Mouse (Mus musculus) heart, embryonic 13.5 days (tissue): ENCODE measurements around the gene Rhou. TPM values are rescaled to one million over a fixed set of nuclear protein-coding genes. Genes with fewer than 3 reads are reported as not detected.
"Not testable (repeated sequence)": the region's sequence is repeated elsewhere in the genome, so short reads cannot be mapped to it uniquely, and the experiment has no call there.

Source experiments
- ATAC-seq: fragments of 200-750 bp; cut with Nextera tagmentation; 2 replicates; pipeline ENCODE4 v1.8.0; 2017; ENCODE audit warnings: moderate TSS enrichment; ENCODE audit not compliant: insufficient number of reproducible peaks, low FRiP score, low TSS enrichment; ENCODE audit errors: extremely low read depth
- H3K27ac ChIP-seq: fragments of 300-500 bp; sonication (generic); replicated peaks from 2 replicates; pipeline ENCODE4 v1.5.1; 2015; ENCODE audit warnings: moderate library complexity, mild to moderate bottlenecking, inconsistent platforms
- H3K27me3 ChIP-seq: fragments of 300-500 bp; sonication (generic); replicated peaks from 2 replicates; pipeline ENCODE4 v1.6.1; 2015; ENCODE audit warnings: mild to moderate bottlenecking, inconsistent platforms
- H3K36me3 ChIP-seq: fragments of 300-500 bp; sonication (generic); 2 replicates; pipeline ENCODE4 v1.6.1; 2015; ENCODE audit warnings: mild to moderate bottlenecking, inconsistent platforms
- H3K4me1 ChIP-seq: fragments of 300-500 bp; sonication (generic); 2 replicates; pipeline ENCODE4 v1.6.1; 2015; ENCODE audit warnings: inconsistent platforms
- H3K4me2 ChIP-seq: fragments of 300-500 bp; sonication (generic); 2 replicates; pipeline ENCODE4 v1.6.1; 2015; ENCODE audit warnings: inconsistent platforms, mild to moderate bottlenecking, moderate library complexity
- H3K4me3 ChIP-seq: fragments of 300-500 bp; sonication (generic); 2 replicates; pipeline ENCODE4 v1.5.1; 2015; ENCODE audit warnings: moderate library complexity, mild to moderate bottlenecking, inconsistent platforms
- H3K9ac ChIP-seq: fragments of 300-500 bp; sonication (generic); 2 replicates; pipeline ENCODE4 v1.6.1; 2015; ENCODE audit warnings: inconsistent platforms, mild to moderate bottlenecking, moderate library complexity
- H3K9me3 ChIP-seq: fragments of 300-500 bp; sonication (generic); 2 replicates; pipeline ENCODE4 v1.6.1; 2016; ENCODE audit warnings: inconsistent platforms
- WGBS: fragments of 180-500 bp; shearing (Covaris S2); methylation state at CpG from one replicate; pipeline ENCODE4 v1.1.7; 2015; ENCODE audit warnings: mixed read lengths; 5-methylcytosine and 5-hydroxymethylcytosine counted together
- polyA plus RNA-seq: library from polyadenylated mRNA; unstranded; fragments of >200 nt; fragmentation: Nextera tagmentation; extraction: Ambion mirVana; gene quantifications from 2 replicates; pipeline ENCODE4 v1.2.1, GENCODE M21; 2015

Gene Rhou
- polyA plus RNA-seq, 1 experiment from 2014 or later: 7.1 TPM

DNA sequence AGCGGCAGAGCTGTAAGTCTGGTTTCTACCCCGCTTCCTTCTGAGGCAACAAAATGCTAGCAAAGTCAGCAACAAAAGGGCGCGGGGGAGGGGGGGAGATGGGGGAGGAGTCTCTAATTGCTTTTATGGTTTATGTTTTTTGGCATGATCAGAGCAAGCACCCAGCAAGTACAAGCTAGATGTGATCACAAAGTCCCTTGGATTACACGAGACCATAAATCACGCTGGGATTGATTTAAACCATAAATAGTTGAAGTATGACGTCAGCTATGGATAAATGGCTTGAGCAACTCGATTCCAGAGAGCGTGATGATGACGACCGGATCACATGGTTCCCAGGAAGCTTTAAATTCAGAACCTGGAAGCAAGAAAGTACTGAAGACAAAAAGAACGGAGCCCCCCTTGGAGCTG lies 22.9 kb upstream of the Rhou start:
- peaks cover 39% of the 10 kb centered on the region for H3K27me3 ChIP-seq
- H3K36me3 ChIP-seq: no peaks in the 10 kb centered on the region
- WGBS: 27% methylated on average over 12 of the region's 12 CpGs
- no peaks in the 10 kb centered on the region for H3K9me3 ChIP-seq
- no peak overlapping the region for H3K27ac ChIP-seq
- 0 out of 2 replicates have a peak overlapping the region, but pooled peaks have one; percentile 37 for H3K9ac ChIP-seq
- peak overlapping the region; percentile 32 for H3K4me3 ChIP-seq
- ATAC-seq: no peak
- H3K4me1 ChIP-seq: peaks cover 25% of the 10 kb centered on the region
- H3K4me2 ChIP-seq: peak overlapping the region; percentile 60

- H3K36me3 ChIP-seq, H3K27ac ChIP-seq, H3K9ac ChIP-seq, ATAC-seq, H3K4me2 ChIP-seq, H3K4me3 ChIP-seq, H3K9me3 ChIP-seq: not testable (repeated sequence)
- Histone ChIP-seq H3K4me1 (peaks cover 25% of the 10 kb centered on the region), H3K27me3 (peaks cover 31% of the 10 kb centered on the region)
- WGBS: 65% methylated on average over 3 of the region's 3 CpGs
Observed at GRCm38 (mm10) chr8:123631746-123632145, 22.0 kb upstream of the Rhou start.

DNA sequence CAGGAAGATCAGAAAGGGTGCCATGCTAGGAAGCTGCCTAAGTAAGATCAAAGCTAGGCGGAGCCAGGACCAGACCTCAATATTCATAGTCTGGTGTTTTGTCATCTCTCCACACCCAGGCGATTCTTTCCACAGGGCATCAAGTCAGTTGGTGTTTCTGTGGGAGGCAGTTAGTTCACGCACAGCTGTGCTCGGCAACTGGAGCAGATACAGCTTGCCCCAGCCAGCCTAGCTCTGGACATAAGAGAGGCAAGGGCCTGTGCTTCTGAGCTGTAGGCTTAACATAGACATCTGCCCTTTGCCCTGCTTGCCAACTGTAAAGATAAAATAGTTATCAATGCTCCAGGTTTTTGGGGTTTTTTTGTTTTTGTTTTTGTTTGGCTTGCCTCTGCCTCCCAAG lies 21.5 kb upstream of the Rhou start:
- Histone ChIP-seq H3K4me1 (peaks cover 25% of the 10 kb centered on the region), H3K4me3 (no peak overlapping the region), H3K9me3 (no peaks in the 10 kb centered on the region), H3K27ac (no peak overlapping the region), H3K4me2 (no peak overlapping the region), H3K9ac (no peak overlapping the region), H3K36me3 (no peaks in the 10 kb centered on the region), H3K27me3 (peaks cover 26% of the 10 kb centered on the region)
- no peak for ATAC-seq
- WGBS: 68% methylated on average over 4 of the region's 4 CpGs

DNA sequence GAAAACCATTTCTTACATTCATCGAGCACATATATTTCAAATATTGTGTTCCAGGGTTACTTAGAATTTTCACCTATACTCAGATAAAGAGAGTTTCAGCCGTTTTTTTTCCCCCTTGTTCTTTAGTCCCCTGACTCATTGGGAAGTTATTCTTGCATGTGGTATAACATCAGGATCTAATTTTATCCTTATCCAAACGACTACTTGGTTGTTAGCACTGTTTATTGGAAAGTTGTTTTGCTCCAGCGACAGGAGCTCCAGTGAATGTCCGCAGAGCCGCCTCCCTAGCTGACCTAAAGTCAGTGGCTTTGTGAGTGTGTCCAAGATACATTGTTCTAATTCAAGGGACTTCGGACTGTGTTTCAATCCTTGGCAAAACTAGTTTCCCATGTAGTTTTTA lies 19.9 kb upstream of the Rhou start:
- H3K4me3 ChIP-seq: no peak overlapping the region
- H3K27ac ChIP-seq: peak overlapping the region; percentile 61
- H3K4me1 ChIP-seq: peaks cover 20% of the 10 kb centered on the region
- 47% methylated on average over 7 of the region's 7 CpGs for WGBS
- no peak for ATAC-seq
- H3K9ac ChIP-seq: no peak overlapping the region
- peaks cover 18% of the 10 kb centered on the region for H3K27me3 ChIP-seq
- no peak overlapping the region for H3K4me2 ChIP-seq
- no peaks in the 10 kb centered on the region for H3K9me3 ChIP-seq
- H3K36me3 ChIP-seq: no peaks in the 10 kb centered on the region

DNA sequence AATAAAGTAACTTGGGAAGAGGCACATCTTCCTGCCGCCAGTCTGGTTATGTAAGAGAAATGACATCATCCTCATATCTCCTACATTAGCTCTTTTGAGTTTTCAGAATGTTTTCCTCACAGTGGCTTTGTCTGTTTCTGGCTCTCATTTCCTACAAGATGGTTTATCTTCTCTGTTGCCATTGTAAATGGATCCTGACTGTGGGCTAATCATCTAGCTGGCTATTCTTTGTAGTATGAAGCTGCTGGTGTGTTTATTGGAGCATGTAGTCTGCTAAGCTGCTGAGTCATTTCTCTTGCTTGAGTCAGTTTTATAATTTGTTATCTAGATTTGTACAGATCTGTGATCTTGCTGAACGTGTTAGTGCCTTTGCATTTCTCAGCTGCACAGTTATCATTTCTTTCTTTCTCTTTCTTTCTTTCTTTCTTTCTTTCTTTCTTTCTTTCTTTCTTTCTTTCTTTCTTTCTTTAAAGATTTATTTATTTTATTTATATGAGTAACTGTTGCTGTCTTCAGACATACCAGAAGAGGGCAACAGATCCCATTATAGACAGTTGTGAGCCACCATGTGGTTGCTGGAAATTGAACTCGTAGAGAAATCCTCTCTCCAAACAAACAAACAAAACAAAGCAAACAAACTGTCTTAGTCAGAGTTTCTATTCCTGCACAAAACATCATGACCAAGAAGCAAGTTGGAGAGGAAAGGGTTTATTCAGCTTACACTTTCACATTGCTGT lies 19.2 kb upstream of the Rhou start:
- ATAC-seq: no peak

GRCm38 (mm10) chr8:123635671-123636070 lies 18.1 kb upstream of the Rhou start:
- H3K4me3 ChIP-seq: no peak overlapping the region
- H3K27ac ChIP-seq: no peak overlapping the region
- WGBS: 75% methylated on average over 11 of the region's 11 CpGs
- no peak overlapping the region for H3K4me2 ChIP-seq
- no peaks in the 10 kb centered on the region for H3K9me3 ChIP-seq
- ATAC-seq: no peak
- no peaks in the 10 kb centered on the region for H3K36me3 ChIP-seq
- H3K4me1 ChIP-seq: peaks cover 13% of the 10 kb centered on the region
- H3K9ac ChIP-seq: no peak overlapping the region
- peaks cover 8% of the 10 kb centered on the region; the same call in 1 of the 2 replicates for H3K27me3 ChIP-seq

More for the DNA sequence above, 19.2 kb upstream of the Rhou start:
- H3K9me3 ChIP-seq: no peaks in the 10 kb centered on the region
- 28% methylated on average over 3 of the region's 3 CpGs for WGBS
- no peak overlapping the region for H3K4me2 ChIP-seq
- no peak overlapping the region for H3K9ac ChIP-seq
- peaks cover 14% of the 10 kb centered on the region for H3K27me3 ChIP-seq
- peak overlapping the region; percentile 61 for H3K27ac ChIP-seq
- peaks cover 14% of the 10 kb centered on the region for H3K4me1 ChIP-seq
- no peaks in the 10 kb centered on the region for H3K36me3 ChIP-seq
- no peak overlapping the region for H3K4me3 ChIP-seq

GRCm38 (mm10) chr8:123643330-123644051 lies 10.2 kb upstream of the Rhou start:
- Histone ChIP-seq H3K9ac (0 out of 2 replicates have a peak overlapping the region, but pooled peaks have one; percentile 45), H3K27ac (no peak overlapping the region), H3K4me2 (peak overlapping the region; percentile 61), H3K4me1 (peaks cover 6% of the 10 kb centered on the region; the same call in 1 of the 2 replicates), H3K9me3 (no peaks in the 10 kb centered on the region), H3K36me3 (no peaks in the 10 kb centered on the region), H3K4me3 (peak overlapping the region; percentile 36), H3K27me3 (peaks cover 21% of the 10 kb centered on the region)
- WGBS: 18% methylated on average over 25 of the region's 25 CpGs
- ATAC-seq: no peak

DNA sequence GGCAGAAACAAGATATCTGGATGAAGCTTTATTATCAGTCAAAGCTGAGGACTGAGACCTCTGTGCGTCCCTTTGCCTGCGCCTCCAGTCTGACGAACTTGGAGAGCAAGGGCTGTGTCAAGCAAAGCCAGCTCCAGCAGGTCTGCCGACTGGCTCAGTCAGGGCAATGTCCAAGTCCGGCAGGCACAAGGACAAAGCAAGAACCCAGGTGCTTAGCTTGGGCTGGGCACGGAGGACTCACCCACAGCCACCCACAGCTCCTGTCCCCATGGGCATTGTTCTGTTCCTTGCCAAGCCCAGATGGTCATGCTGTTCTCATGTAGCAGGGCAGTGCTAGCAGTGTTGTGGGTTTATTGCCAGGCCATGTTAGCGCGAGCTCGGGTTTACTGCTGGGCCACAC lies 8.5 kb upstream of the Rhou start:
- 80% methylated on average over 9 of the region's 9 CpGs for WGBS

DNA sequence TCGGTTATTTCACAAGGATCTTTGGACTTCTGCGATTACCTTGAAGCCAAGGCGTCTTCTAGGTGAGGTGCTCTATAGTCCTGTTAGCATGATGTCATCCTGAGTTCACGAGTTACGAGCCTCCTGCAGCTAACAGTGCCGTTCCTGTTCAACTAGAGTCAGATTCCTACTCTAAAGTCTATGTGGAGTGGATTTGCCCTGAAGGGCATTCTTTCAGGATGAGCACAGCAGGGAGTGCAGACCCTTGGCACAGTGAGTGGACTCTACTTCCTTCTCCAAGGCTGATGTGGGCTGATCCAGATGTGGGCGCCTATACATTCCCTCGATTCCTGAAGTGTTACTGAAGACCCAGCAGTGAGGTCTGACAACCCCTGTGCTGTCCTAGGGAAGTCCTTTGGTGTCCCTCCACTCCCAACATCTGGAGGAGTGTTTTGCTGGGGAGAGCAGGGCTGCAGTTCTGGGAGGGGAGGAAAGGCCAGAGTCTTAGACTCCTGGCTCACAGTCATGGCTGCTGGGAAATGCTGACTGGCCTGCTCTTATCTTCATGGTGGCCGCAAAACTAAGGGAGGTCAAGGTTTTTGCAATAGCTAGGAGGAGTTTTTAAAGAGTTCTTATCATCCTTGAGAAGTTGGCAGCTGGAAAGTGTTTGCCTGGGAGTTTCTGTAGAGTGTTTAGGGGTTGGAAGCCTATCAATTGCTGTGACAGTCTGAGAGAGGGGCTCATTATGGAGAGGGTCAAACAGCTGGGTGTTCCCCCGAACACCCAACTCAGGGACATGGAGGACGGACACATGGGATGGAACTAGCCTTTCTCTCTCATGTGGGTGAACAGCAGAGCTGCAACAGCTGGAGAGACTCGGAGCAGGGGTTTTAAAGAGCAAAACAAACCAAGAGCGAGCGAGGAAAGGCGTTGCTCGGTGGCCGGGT lies 5.2 kb upstream of the Rhou start:
- Histone ChIP-seq H3K4me2 (no peak overlapping the region), H3K9me3 (no peaks in the 10 kb centered on the region), H3K9ac (no peak overlapping the region), H3K27me3 (peaks cover 21% of the 10 kb centered on the region), H3K4me1 (peaks cover 31% of the 10 kb centered on the region), H3K36me3 (no peaks in the 10 kb centered on the region), H3K27ac (peak overlapping the region; percentile 46), H3K4me3 (no peak overlapping the region)
- 58% methylated on average over 17 of the region's 17 CpGs for WGBS
- ATAC-seq: no peak

More for the DNA sequence above, 8.5 kb upstream of the Rhou start:
- peaks cover 11% of the 10 kb centered on the region for H3K4me1 ChIP-seq
- H3K9ac ChIP-seq: no peak overlapping the region
- no peaks in the 10 kb centered on the region for H3K9me3 ChIP-seq
- no peak overlapping the region for H3K27ac ChIP-seq
- H3K36me3 ChIP-seq: no peaks in the 10 kb centered on the region
- no peak overlapping the region for H3K4me3 ChIP-seq
- ATAC-seq: no peak
- no peak overlapping the region for H3K4me2 ChIP-seq
- peaks cover 21% of the 10 kb centered on the region for H3K27me3 ChIP-seq

GRCm38 (mm10) chr8:123649483-123649882 lies 4.2 kb upstream of the Rhou start:
- Histone ChIP-seq H3K36me3 (no peaks in the 10 kb centered on the region), H3K4me1 (peaks cover 31% of the 10 kb centered on the region), H3K9me3 (no peaks in the 10 kb centered on the region), H3K4me2 (no peak overlapping the region), H3K9ac (no peak overlapping the region), H3K4me3 (no peak overlapping the region), H3K27me3 (peaks cover 18% of the 10 kb centered on the region; the same call in 1 of the 2 replicates), H3K27ac (no peak overlapping the region)
- WGBS: 82% methylated on average over 12 of the region's 12 CpGs
- ATAC-seq: no peak
